Mouse (Mus musculus) neural tube, embryonic 15.5 days (tissue): Measurements from ENCODE around the gene Smok3c. TPM values are rescaled to one million over a fixed set of nuclear protein-coding genes. Genes with fewer than 3 reads are reported as not detected.

Source experiments
- ATAC-seq: fragments of 200-750 bp; cut with Nextera tagmentation; 2 replicates; pipeline ENCODE4 v1.8.0; 2017; ENCODE audit warnings: mild to moderate bottlenecking, moderate TSS enrichment, moderate library complexity; ENCODE audit not compliant: low FRiP score
- H3K27ac ChIP-seq: fragments of 300-500 bp; sonication (generic); replicated peaks from 2 replicates; pipeline ENCODE4 v1.5.1; 2015; ENCODE audit warnings: mild to moderate bottlenecking, inconsistent platforms
- H3K27me3 ChIP-seq: fragments of 300-500 bp; sonication (generic); replicated peaks from 2 replicates; pipeline ENCODE4 v1.6.1; 2015; ENCODE audit warnings: inconsistent platforms
- H3K36me3 ChIP-seq: fragments of 300-500 bp; sonication (generic); 2 replicates; pipeline ENCODE4 v1.6.1; 2015; ENCODE audit warnings: inconsistent platforms
- H3K4me1 ChIP-seq: fragments of 300-500 bp; sonication (generic); 2 replicates; pipeline ENCODE4 v1.6.1; 2015; ENCODE audit warnings: inconsistent platforms
- H3K4me2 ChIP-seq: fragments of 300-500 bp; sonication (generic); 2 replicates; pipeline ENCODE4 v1.6.1; 2015; ENCODE audit warnings: inconsistent platforms, mild to moderate bottlenecking, moderate library complexity
- H3K4me3 ChIP-seq: fragments of 300-500 bp; sonication (generic); replicated peaks from 2 replicates; pipeline ENCODE4 v1.5.1; 2015; ENCODE audit warnings: mild to moderate bottlenecking, inconsistent platforms
- H3K9ac ChIP-seq: fragments of 300-500 bp; sonication (generic); replicated peaks from 2 replicates; pipeline ENCODE4 v1.6.1; 2015; ENCODE audit warnings: mild to moderate bottlenecking, inconsistent platforms
- H3K9me3 ChIP-seq: fragments of 300-500 bp; sonication (generic); replicated peaks from 2 replicates; pipeline ENCODE4 v1.6.1; 2016; ENCODE audit warnings: inconsistent platforms
- WGBS: fragments of 180-500 bp; shearing (Covaris S2); methylation state at CpG from one replicate; pipeline ENCODE4 v1.1.7; 2015; ENCODE audit warnings: mixed read lengths; 5-methylcytosine and 5-hydroxymethylcytosine counted together
- polyA plus RNA-seq: library from polyadenylated mRNA; unstranded; fragments of >200 nt; fragmentation: Nextera tagmentation; extraction: Ambion mirVana; gene quantifications from 2 replicates; pipeline ENCODE4 v1.2.1, GENCODE M21; 2015

The Smok3c gene
- polyA plus RNA-seq, 1 experiment from 2014 or later, result not detected

DNA sequence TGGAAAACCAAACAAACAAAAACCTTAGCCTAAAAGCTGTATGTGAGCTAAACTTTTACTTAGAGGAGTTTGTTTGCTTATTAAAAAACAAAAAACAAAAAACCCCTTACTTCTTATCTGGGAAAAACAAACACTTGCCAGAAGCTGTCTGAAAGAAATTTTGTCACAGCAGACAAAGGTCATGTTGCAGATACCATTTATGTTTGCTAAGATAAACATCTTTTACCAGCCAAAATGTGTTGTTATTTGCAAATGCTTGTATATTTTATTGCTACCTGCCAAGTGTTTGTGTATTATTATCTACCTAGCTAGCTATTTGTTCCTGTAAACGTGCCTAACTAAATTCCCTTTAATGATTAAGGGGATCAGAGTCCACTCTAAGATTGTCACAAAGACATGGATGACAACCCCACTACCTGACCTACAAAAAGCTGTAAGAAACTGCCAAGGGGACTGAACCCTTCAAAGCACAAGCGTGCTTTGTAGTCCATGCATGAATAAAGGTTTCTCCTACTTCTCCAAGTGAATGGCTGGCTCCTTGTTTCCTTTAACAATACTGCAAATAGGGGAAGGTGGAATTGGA is 30.4 kb downstream of the Smok3c start:
- H3K27me3 ChIP-seq, result no peaks in the 10 kb centered on the region; the same call in 1 of the 2 replicates
- H3K4me2 ChIP-seq, result no peak overlapping the region
- H3K4me1 ChIP-seq, result peaks cover 25% of the 10 kb centered on the region
- H3K9ac ChIP-seq, result no peak overlapping the region
- no peak overlapping the region for H3K27ac ChIP-seq
- WGBS, result 75% methylated on average over 2 of the region's 2 CpGs
- no peaks in the 10 kb centered on the region for H3K9me3 ChIP-seq
- ATAC-seq, result no peak
- 0 out of 2 replicates have a peak, but pooled peaks cover 5% of the 10 kb centered on the region for H3K36me3 ChIP-seq
- H3K4me3 ChIP-seq, result no peak overlapping the region

DNA sequence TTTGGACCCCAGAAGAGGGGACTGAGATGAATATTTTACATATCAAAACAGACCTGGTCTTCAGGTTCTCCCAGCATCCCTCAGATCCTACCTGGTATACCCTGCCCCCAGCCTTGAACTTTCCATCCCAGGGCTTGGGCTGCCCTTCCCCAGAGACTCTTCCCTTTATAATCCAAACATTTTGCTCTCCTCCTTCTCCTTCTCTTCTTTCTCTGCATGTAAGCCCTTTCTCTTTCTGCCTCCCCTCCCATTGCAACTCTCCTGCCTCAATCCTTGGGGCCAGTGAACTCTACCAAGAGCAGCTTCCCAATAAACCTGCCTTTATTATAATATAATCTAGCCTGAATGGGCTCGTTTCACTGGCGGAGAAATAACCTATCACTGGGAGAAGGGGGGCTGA is 30.9 kb downstream of the Smok3c start:
- Histone ChIP-seq H3K4me1 (peaks cover 31% of the 10 kb centered on the region), H3K27me3 (no peaks in the 10 kb centered on the region; the same call in 1 of the 2 replicates), H3K9me3 (no peaks in the 10 kb centered on the region), H3K36me3 (0 out of 2 replicates have a peak, but pooled peaks cover 8% of the 10 kb centered on the region), H3K27ac (no peak overlapping the region), H3K9ac (no peak overlapping the region), H3K4me2 (no peak overlapping the region), H3K4me3 (no peak overlapping the region)
- 95% methylated on average over 2 of the region's 2 CpGs for WGBS
- no peak for ATAC-seq

DNA sequence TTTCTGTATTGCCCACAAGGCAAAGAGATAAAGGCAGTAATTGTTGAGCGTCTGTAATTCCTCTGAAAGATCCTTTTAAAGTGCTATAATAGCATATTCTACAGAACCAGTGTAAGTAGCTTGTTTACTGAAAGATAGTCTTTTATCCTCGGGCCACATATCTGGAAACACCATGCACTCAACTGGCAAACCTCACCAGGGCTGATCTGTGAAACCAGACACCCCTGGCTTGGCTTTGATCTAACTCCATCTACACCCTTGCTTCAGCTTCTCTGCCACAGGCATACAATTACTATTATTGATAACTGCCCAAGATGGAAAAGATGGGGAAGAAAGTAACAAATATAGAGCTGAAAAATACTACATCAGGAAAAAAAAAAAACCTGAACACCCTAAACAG is 31.5 kb downstream of the Smok3c start:
- H3K27me3 ChIP-seq, result no peaks in the 10 kb centered on the region; the same call in 1 of the 2 replicates
- H3K9me3 ChIP-seq, result no peaks in the 10 kb centered on the region
- peaks cover 36% of the 10 kb centered on the region for H3K4me1 ChIP-seq
- no peak overlapping the region for H3K9ac ChIP-seq
- 0 out of 2 replicates have a peak, but pooled peaks cover 11% of the 10 kb centered on the region for H3K36me3 ChIP-seq
- 61% methylated on average over 2 of the region's 2 CpGs for WGBS
- peak overlapping the region; percentile 69 for H3K4me2 ChIP-seq
- H3K4me3 ChIP-seq, result peak overlapping the region; percentile 100
- H3K27ac ChIP-seq, result no peak overlapping the region; the same call in 1 of the 2 replicates
- ATAC-seq, result peak; percentile 46

DNA sequence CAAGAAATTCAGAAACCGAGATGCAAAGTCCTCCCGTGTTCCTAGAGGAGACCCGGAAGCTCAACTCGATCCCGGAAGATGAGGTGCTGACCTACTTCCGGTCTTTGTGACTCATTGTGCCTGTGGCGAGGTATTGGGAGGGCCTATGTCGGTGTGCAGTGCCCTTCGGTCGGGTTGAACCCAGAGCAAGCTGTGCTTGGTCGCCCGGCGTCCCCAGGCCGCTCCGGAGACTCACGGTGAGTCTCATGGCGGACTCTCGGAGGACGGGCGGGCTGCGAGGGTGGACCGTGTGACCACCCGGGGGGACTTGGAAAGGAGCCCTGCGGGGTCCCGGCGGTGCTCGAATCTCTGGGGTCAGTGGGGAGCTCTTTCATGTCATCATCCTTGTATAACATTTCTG is 32.0 kb downstream of the Smok3c start, which contains the start of gene Zkscan1:
Zkscan1 (plus strand) TSS at position 89 of the 400 bp plus-strand sequence.
- under 1% methylated on average over 27 of the region's 27 CpGs for WGBS

DNA sequence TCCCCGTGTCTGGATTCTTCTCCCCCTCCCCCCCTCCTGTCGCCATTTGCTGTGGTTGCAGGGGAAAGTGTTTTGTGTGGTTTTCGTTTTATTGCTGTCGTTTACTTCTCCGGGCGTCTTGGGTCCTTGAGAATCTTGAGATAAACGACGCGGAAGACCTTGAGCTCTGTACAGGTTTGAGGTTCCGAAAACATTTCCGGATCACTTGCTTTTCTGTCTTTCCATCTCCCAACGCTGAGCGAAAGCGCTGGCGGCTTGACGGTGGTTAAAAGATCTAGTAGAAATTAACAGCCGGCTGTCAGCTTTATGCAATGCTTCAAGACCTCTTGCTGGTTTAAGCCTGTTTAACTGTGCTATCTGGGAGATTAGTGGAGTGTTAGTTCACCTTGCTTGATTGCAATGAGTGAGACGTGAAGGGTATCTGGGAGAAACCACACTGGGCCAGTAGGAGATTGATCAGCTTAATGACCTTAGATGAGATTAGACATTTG is 32.5 kb downstream of the Smok3c start:
- H3K9ac ChIP-seq, result peak overlapping the region; percentile 100
- peaks cover 36% of the 10 kb centered on the region for H3K4me1 ChIP-seq
- H3K27me3 ChIP-seq, result no peaks in the 10 kb centered on the region; the same call in 1 of the 2 replicates
- peak overlapping the region; percentile 100 for H3K4me3 ChIP-seq
- H3K9me3 ChIP-seq, result no peaks in the 10 kb centered on the region
- H3K27ac ChIP-seq, result peak overlapping the region; percentile 93
- peak; percentile 37; the same call in 1 of the 2 replicates for ATAC-seq
- H3K4me2 ChIP-seq, result peak overlapping the region; percentile 69
- WGBS, result under 1% methylated on average over 18 of the region's 18 CpGs
- 0 out of 2 replicates have a peak, but pooled peaks cover 11% of the 10 kb centered on the region for H3K36me3 ChIP-seq

More for the DNA sequence above, 32.0 kb downstream of the Smok3c start, which contains the start of gene Zkscan1:
- Histone ChIP-seq H3K4me3 (peak within 1 kb of the TSS; percentile 100), H3K9ac (peak within 1 kb of the TSS; percentile 100), H3K4me1 (peaks cover 36% of the 10 kb centered on the region), H3K4me2 (peak within 1 kb of the TSS; percentile 69), H3K36me3 (0 out of 2 replicates have a peak, but pooled peaks cover 11% of the 10 kb centered on the region), H3K27ac (peak within 1 kb of the TSS; percentile 93), H3K9me3 (no peaks in the 10 kb centered on the region), H3K27me3 (no peaks in the 10 kb centered on the region; the same call in 1 of the 2 replicates)
- ATAC-seq, result peak; percentile 96

DNA sequence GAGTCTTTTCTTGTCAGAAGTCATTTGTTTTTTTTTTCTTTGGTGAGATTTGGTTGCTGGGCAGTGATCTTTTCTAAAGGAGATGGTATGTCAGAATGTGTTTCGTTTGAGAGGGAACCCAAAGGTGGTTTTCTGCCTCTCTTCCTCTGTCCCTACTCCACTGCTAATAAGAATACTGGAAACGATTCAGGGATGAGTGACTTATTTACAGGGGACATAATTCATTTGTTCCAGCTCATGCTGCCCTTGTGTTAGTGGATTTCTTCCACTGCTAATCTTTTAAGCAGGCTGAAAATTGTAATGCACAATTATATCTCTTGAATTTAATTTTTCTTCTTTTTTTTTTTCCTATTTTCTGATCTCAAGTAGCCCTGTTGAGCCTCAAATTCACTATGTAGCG is 33.8 kb downstream of the Smok3c start:
- Histone ChIP-seq H3K27ac (no peak overlapping the region), H3K4me3 (peak overlapping the region; percentile 100), H3K27me3 (no peaks in the 10 kb centered on the region), H3K4me2 (peak overlapping the region; percentile 69), H3K9me3 (no peaks in the 10 kb centered on the region), H3K9ac (0 out of 2 replicates have a peak overlapping the region, but pooled peaks have one; percentile 100), H3K36me3 (0 out of 2 replicates have a peak, but pooled peaks cover 11% of the 10 kb centered on the region), H3K4me1 (peaks cover 36% of the 10 kb centered on the region)
- WGBS, result 62% methylated on average over 3 of the region's 3 CpGs
- ATAC-seq, result no peak

DNA sequence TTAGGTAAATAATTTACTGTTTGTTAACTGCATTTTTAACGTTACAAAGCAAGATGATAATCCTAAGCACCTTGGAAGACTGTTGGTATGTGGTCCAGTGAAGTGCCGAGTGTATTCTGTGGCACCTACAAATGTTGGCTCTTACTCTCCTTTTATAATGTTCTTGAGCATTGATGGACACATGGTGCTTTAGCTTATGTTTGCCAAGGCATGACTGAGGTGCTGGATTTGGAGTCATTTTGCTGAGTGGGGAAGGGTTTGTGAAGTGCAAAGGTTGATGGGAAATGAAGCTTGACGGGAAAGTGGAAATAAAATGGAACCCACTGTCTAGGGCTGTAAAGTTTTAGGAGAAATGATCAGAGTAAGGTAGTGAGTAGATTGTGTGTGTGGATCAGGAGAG is 35.4 kb downstream of the Smok3c start:
- H3K27ac ChIP-seq, result no peak overlapping the region
- H3K9me3 ChIP-seq, result no peaks in the 10 kb centered on the region
- no peak overlapping the region for H3K4me3 ChIP-seq
- no peaks in the 10 kb centered on the region for H3K27me3 ChIP-seq
- no peak overlapping the region for H3K4me2 ChIP-seq
- peaks cover 14% of the 10 kb centered on the region for H3K36me3 ChIP-seq
- ATAC-seq, result no peak
- H3K4me1 ChIP-seq, result peaks cover 36% of the 10 kb centered on the region
- whole genome bisulfite sequencing, result 84% methylated on average over 3 of the region's 3 CpGs
- H3K9ac ChIP-seq, result no peak overlapping the region

DNA sequence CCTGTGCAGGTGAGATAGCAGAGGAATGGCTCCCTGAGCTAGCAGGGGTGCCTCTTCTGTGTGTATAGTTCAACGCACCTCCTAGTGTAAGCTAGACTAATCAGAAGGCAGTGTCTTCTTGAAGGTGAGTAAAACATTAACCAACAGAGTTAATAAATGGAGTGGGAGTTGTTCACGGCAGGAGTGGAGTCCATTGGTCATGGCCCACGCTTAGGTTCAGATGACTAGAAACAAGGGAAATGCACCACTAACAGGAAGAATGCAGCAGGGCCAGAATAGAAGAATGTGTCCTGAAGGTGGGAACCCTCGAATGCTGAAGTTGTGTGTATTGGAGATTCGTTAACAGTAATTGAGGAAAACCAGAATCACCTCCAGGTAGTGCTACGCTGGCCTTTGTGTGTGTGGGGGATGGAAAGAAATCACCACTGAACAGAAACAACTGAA is 36.1 kb downstream of the Smok3c start:
- Histone ChIP-seq H3K9ac (no peak overlapping the region), H3K4me2 (no peak overlapping the region), H3K27me3 (no peaks in the 10 kb centered on the region), H3K27ac (no peak overlapping the region), H3K36me3 (peaks cover 22% of the 10 kb centered on the region), H3K4me3 (no peak overlapping the region), H3K4me1 (peaks cover 36% of the 10 kb centered on the region), H3K9me3 (no peaks in the 10 kb centered on the region)
- no peak for ATAC-seq
- 65% methylated on average over 6 of the region's 6 CpGs for WGBS

DNA sequence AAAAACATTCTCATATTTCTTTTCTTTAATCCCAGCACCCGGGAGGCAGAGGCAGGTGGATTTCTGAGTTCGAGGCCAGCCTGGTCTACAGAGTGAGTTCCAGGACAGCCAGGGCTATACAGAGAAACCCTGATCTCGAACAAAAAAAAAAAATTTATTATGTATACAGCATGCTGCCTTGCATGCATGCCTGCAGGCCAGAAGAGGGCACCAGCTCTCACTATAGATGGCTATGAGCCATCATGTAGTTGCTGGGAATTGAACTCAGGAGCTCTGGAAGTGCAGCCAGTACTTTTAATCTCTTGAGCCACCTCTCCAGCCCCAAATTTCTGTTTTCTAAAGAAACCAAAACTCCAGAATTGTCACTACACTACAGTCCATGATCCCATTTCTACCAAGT is 37.3 kb downstream of the Smok3c start:
- no peak for ATAC-seq
- WGBS, result 74% methylated on average over 3 of the region's 3 CpGs
- no peak overlapping the region for H3K4me3 ChIP-seq
- H3K27me3 ChIP-seq, result no peaks in the 10 kb centered on the region
- no peaks in the 10 kb centered on the region for H3K9me3 ChIP-seq
- H3K36me3 ChIP-seq, result peaks cover 33% of the 10 kb centered on the region
- H3K9ac ChIP-seq, result no peak overlapping the region
- H3K4me2 ChIP-seq, result no peak overlapping the region
- H3K4me1 ChIP-seq, result peaks cover 36% of the 10 kb centered on the region
- H3K27ac ChIP-seq, result no peak overlapping the region

DNA sequence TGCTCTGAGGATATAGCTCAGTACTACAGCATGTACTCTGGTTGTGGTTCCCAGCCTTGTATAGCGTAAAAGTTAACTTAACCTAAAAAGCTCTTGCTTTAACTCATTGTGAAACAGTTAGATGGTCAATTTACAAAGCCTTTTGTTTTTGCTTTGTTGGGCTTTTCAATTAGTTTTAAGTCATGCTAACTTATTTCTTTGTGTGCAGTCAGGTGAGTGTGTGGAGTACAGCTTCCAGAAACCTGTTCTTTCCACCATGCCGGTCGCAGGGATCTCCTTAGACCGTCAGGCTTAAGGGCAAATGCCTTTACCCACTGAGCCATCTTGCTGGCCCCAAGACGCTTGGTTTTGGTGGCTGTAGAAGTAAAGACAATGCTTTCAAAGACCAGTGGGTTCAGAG is 37.7 kb downstream of the Smok3c start:
- 92% methylated on average over 5 of the region's 5 CpGs for WGBS
- Histone ChIP-seq H3K4me1 (peaks cover 36% of the 10 kb centered on the region), H3K4me3 (no peak overlapping the region), H3K4me2 (no peak overlapping the region), H3K9ac (no peak overlapping the region), H3K27me3 (no peaks in the 10 kb centered on the region), H3K36me3 (peaks cover 37% of the 10 kb centered on the region), H3K27ac (no peak overlapping the region), H3K9me3 (no peaks in the 10 kb centered on the region)
- no peak for ATAC-seq

DNA sequence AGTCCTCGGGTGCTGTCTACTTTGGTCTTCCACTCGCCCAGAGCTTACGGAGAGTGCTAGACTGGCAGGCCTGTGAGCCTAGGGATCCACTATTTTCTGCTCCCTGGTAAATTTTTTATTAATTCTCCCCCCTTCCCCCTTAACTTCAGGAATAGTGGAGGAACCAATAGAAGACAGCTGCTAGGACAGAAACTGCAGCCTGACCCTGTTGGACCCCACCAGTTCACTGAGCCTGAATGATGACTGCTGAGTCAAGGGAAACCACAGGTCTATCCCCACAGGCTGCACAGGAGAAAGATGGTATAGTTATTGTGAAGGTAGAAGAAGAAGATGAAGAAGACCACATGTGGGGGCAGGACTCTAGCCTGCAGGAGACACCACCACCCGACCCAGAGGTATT is 39.8 kb downstream of the Smok3c start:
- peaks cover 54% of the 10 kb centered on the region for H3K36me3 ChIP-seq
- H3K4me2 ChIP-seq, result no peak overlapping the region
- H3K9me3 ChIP-seq, result no peaks in the 10 kb centered on the region
- no peak overlapping the region for H3K27ac ChIP-seq
- 96% methylated on average over 4 of the region's 4 CpGs for WGBS
- no peak for ATAC-seq
- H3K27me3 ChIP-seq, result no peaks in the 10 kb centered on the region
- no peak overlapping the region for H3K4me3 ChIP-seq
- H3K4me1 ChIP-seq, result peaks cover 17% of the 10 kb centered on the region
- no peak overlapping the region for H3K9ac ChIP-seq

DNA sequence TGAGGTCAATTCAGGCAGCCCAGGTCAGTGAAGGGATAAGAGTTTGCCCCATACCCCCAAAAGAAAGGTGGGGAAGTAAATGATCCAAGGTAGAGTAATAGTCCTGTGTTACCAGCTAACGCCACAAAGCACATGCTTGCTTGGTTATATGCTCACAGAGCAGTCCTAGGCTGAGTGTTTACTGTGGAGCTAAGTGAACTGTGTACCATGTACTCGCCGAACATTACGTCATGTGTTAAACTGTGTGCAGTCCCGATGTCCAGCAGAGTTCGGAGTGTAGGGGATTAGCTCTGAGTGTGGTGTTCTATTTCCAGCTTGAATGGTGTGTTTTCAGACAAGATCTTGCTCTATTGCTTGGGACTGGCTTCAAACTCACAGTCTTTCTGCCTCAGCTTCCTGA is 41.5 kb downstream of the Smok3c start:
- Histone ChIP-seq H3K4me3 (no peak overlapping the region), H3K9ac (no peak overlapping the region)
- WGBS, result 96% methylated on average over 6 of the region's 6 CpGs

More for the DNA sequence above, 41.5 kb downstream of the Smok3c start:
- no peak for ATAC-seq
- H3K36me3 ChIP-seq, result peaks cover 60% of the 10 kb centered on the region
- no peak overlapping the region for H3K4me2 ChIP-seq
- no peaks in the 10 kb centered on the region for H3K9me3 ChIP-seq
- no peak overlapping the region for H3K27ac ChIP-seq
- no peaks in the 10 kb centered on the region for H3K4me1 ChIP-seq
- H3K27me3 ChIP-seq, result no peaks in the 10 kb centered on the region
